Mouse (Mus musculus): ENCODE results near the gene Zc3h7b. TPM values are rescaled to one million over a fixed set of nuclear protein-coding genes. Genes with fewer than 3 reads are reported as not detected.

Zc3h7b gene
- polyA plus RNA-seq, 1 experiment from 2014 or later: 49.9 TPM

- Histone ChIP-seq H3K36me3 (ENCODE audit: control insufficient read depth, insufficient read depth, low read length) (peaks cover 48% of the 10 kb centered on the region), H3K9me3 (replicated peaks; ENCODE audit: control insufficient read depth, low read length) (no peaks in the 10 kb centered on the region), H3K4me2 (ENCODE audit: low read length) (no peak overlapping the region), H3K4me3 (ENCODE audit: low read depth, low read length) (no peak overlapping the region), H3K9ac (ENCODE audit: low read length) (no peak overlapping the region), H3K4me1 (ENCODE audit: control insufficient read depth, insufficient read depth, low read length) (no peaks in the 10 kb centered on the region), H3K27me3 (replicated peaks; ENCODE audit: control insufficient read depth, insufficient read depth, low read length) (no peaks in the 10 kb centered on the region), H3K27ac (ENCODE audit: low read depth, low read length) (no peak overlapping the region)
- ATAC-seq (no peak), DNase-seq (ENCODE audit: low spot score) (no peak)
- whole genome bisulfite sequencing: 56% methylated on average over 13 of the region's 13 CpGs
Observed at GRCm38 (mm10) chr15:81769037-81769436, 24.2 kb downstream of the Zc3h7b start.

GRCm38 (mm10) chr15:81772431-81773120 lies 27.7 kb downstream of the Zc3h7b start:
- Histone ChIP-seq H3K36me3 (ENCODE audit: control insufficient read depth, insufficient read depth, low read length) (peaks cover 80% of the 10 kb centered on the region), H3K27me3 (replicated peaks; ENCODE audit: control insufficient read depth, insufficient read depth, low read length) (no peaks in the 10 kb centered on the region), H3K9ac (ENCODE audit: low read length) (no peak overlapping the region), H3K4me3 (ENCODE audit: low read depth, low read length) (no peak overlapping the region), H3K4me1 (ENCODE audit: control insufficient read depth, insufficient read depth, low read length) (no peaks in the 10 kb centered on the region), H3K4me2 (ENCODE audit: low read length) (no peak overlapping the region), H3K27ac (ENCODE audit: low read depth, low read length) (no peak overlapping the region), H3K9me3 (replicated peaks; ENCODE audit: control insufficient read depth, low read length) (no peaks in the 10 kb centered on the region)
- WGBS: 93% methylated on average over 20 of the region's 20 CpGs
- DNase-seq (ENCODE audit: low spot score) (no peak), ATAC-seq (no peak)

- H3K4me1 ChIP-seq (ENCODE audit: control insufficient read depth, insufficient read depth, low read length): no peaks in the 10 kb centered on the region
- no peak overlapping the region for H3K4me3 ChIP-seq (ENCODE audit: low read depth, low read length)
- ATAC-seq: no peak
- 94% methylated on average over 15 of the region's 15 CpGs for WGBS
- H3K4me2 ChIP-seq (ENCODE audit: low read length): no peak overlapping the region
- H3K27ac ChIP-seq (ENCODE audit: low read depth, low read length): no peak overlapping the region
- no peak overlapping the region for H3K9ac ChIP-seq (ENCODE audit: low read length)
- DNase-seq (ENCODE audit: low spot score): no peak
- no peaks in the 10 kb centered on the region for H3K9me3 ChIP-seq (replicated peaks; ENCODE audit: control insufficient read depth, low read length)
- H3K27me3 ChIP-seq (replicated peaks; ENCODE audit: control insufficient read depth, insufficient read depth, low read length): no peaks in the 10 kb centered on the region
- peaks cover 83% of the 10 kb centered on the region for H3K36me3 ChIP-seq (ENCODE audit: control insufficient read depth, insufficient read depth, low read length)
Observed at GRCm38 (mm10) chr15:81774505-81775171, 29.8 kb downstream of the Zc3h7b start.

GRCm38 (mm10) chr15:81776631-81777422 lies 32.0 kb downstream of the Zc3h7b start:
- 92% methylated on average over 11 of the region's 11 CpGs for WGBS
- Histone ChIP-seq H3K4me3 (ENCODE audit: low read depth, low read length) (no peak overlapping the region), H3K4me2 (ENCODE audit: low read length) (no peak overlapping the region), H3K27me3 (replicated peaks; ENCODE audit: control insufficient read depth, insufficient read depth, low read length) (no peaks in the 10 kb centered on the region), H3K9ac (ENCODE audit: low read length) (no peak overlapping the region), H3K27ac (ENCODE audit: low read depth, low read length) (no peak overlapping the region), H3K36me3 (ENCODE audit: control insufficient read depth, insufficient read depth, low read length) (peaks cover 98% of the 10 kb centered on the region), H3K4me1 (ENCODE audit: control insufficient read depth, insufficient read depth, low read length) (no peaks in the 10 kb centered on the region), H3K9me3 (replicated peaks; ENCODE audit: control insufficient read depth, low read length) (no peaks in the 10 kb centered on the region)
- ATAC-seq (no peak), DNase-seq (ENCODE audit: low spot score) (no peak)

GRCm38 (mm10) chr15:81781816-81782215 lies 37.0 kb downstream of the Zc3h7b start:
- Histone ChIP-seq H3K4me2 (ENCODE audit: low read length) (no peak overlapping the region), H3K4me3 (ENCODE audit: low read depth, low read length) (no peak overlapping the region), H3K27me3 (replicated peaks; ENCODE audit: control insufficient read depth, insufficient read depth, low read length) (no peaks in the 10 kb centered on the region), H3K27ac (ENCODE audit: low read depth, low read length) (no peak overlapping the region), H3K9ac (ENCODE audit: low read length) (no peak overlapping the region), H3K9me3 (replicated peaks; ENCODE audit: control insufficient read depth, low read length) (no peaks in the 10 kb centered on the region), H3K4me1 (ENCODE audit: control insufficient read depth, insufficient read depth, low read length) (no peaks in the 10 kb centered on the region), H3K36me3 (ENCODE audit: control insufficient read depth, insufficient read depth, low read length) (peaks cover 94% of the 10 kb centered on the region)
- no peak for ATAC-seq
- no peak for DNase-seq (ENCODE audit: low spot score)
- 86% methylated on average over 7 of the region's 7 CpGs for WGBS

GRCm38 (mm10) chr15:81784762-81785161 lies 39.9 kb downstream of the Zc3h7b start:
- Histone ChIP-seq H3K9me3 (replicated peaks; ENCODE audit: control insufficient read depth, low read length) (no peaks in the 10 kb centered on the region), H3K4me1 (ENCODE audit: control insufficient read depth, insufficient read depth, low read length) (no peaks in the 10 kb centered on the region), H3K4me2 (ENCODE audit: low read length) (no peak overlapping the region), H3K27me3 (replicated peaks; ENCODE audit: control insufficient read depth, insufficient read depth, low read length) (no peaks in the 10 kb centered on the region), H3K9ac (ENCODE audit: low read length) (no peak overlapping the region), H3K36me3 (ENCODE audit: control insufficient read depth, insufficient read depth, low read length) (peaks cover 91% of the 10 kb centered on the region), H3K4me3 (ENCODE audit: low read depth, low read length) (no peak overlapping the region), H3K27ac (ENCODE audit: low read depth, low read length) (no peak overlapping the region)
- DNase-seq (ENCODE audit: low spot score) (peak; percentile 20), ATAC-seq (no peak)
- 78% methylated on average over 5 of the region's 5 CpGs for WGBS

- Histone ChIP-seq H3K9me3 (replicated peaks; ENCODE audit: control insufficient read depth, low read length) (no peaks in the 10 kb centered on the region), H3K4me1 (ENCODE audit: control insufficient read depth, insufficient read depth, low read length) (no peaks in the 10 kb centered on the region), H3K4me3 (ENCODE audit: low read depth, low read length) (no peak overlapping the region), H3K27me3 (replicated peaks; ENCODE audit: control insufficient read depth, insufficient read depth, low read length) (no peaks in the 10 kb centered on the region), H3K36me3 (ENCODE audit: control insufficient read depth, insufficient read depth, low read length) (peaks cover 89% of the 10 kb centered on the region), H3K9ac (ENCODE audit: low read length) (no peak overlapping the region), H3K27ac (ENCODE audit: low read depth, low read length) (no peak overlapping the region), H3K4me2 (ENCODE audit: low read length) (no peak overlapping the region)
- WGBS: 97% methylated on average over 8 of the region's 8 CpGs
- ATAC-seq (no peak), DNase-seq (ENCODE audit: low spot score) (no peak)
Observed at GRCm38 (mm10) chr15:81785701-81786100, 40.8 kb downstream of the Zc3h7b start.

GRCm38 (mm10) chr15:81787525-81787924 lies 42.7 kb downstream of the Zc3h7b start:
- Histone ChIP-seq H3K27me3 (replicated peaks; ENCODE audit: control insufficient read depth, insufficient read depth, low read length) (no peaks in the 10 kb centered on the region), H3K36me3 (ENCODE audit: control insufficient read depth, insufficient read depth, low read length) (peaks cover 83% of the 10 kb centered on the region), H3K4me3 (ENCODE audit: low read depth, low read length) (no peak overlapping the region), H3K9ac (ENCODE audit: low read length) (no peak overlapping the region), H3K27ac (ENCODE audit: low read depth, low read length) (no peak overlapping the region), H3K9me3 (replicated peaks; ENCODE audit: control insufficient read depth, low read length) (no peaks in the 10 kb centered on the region), H3K4me1 (ENCODE audit: control insufficient read depth, insufficient read depth, low read length) (no peaks in the 10 kb centered on the region), H3K4me2 (ENCODE audit: low read length) (no peak overlapping the region)
- WGBS: 96% methylated on average over 13 of the region's 13 CpGs
- ATAC-seq: no peak
- no peak for DNase-seq (ENCODE audit: low spot score)

GRCm38 (mm10) chr15:81792444-81792843 lies 47.6 kb downstream of the Zc3h7b start:
- no peaks in the 10 kb centered on the region for H3K9me3 ChIP-seq (replicated peaks; ENCODE audit: control insufficient read depth, low read length)
- H3K27ac ChIP-seq (ENCODE audit: low read depth, low read length): no peak overlapping the region
- 91% methylated on average over 9 of the region's 9 CpGs for WGBS
- ATAC-seq (no peak), DNase-seq (ENCODE audit: low spot score) (no peak)
- no peak overlapping the region for H3K4me3 ChIP-seq (ENCODE audit: low read depth, low read length)
- no peak overlapping the region for H3K9ac ChIP-seq (ENCODE audit: low read length)
- no peaks in the 10 kb centered on the region for H3K27me3 ChIP-seq (replicated peaks; ENCODE audit: control insufficient read depth, insufficient read depth, low read length)
- no peak overlapping the region for H3K4me2 ChIP-seq (ENCODE audit: low read length)
- H3K36me3 ChIP-seq (ENCODE audit: control insufficient read depth, insufficient read depth, low read length): peaks cover 79% of the 10 kb centered on the region
- H3K4me1 ChIP-seq (ENCODE audit: control insufficient read depth, insufficient read depth, low read length): no peaks in the 10 kb centered on the region
